Mouse (Mus musculus): ENCODE data around the gene Ticam1. TPM values are rescaled to one million over a fixed set of nuclear protein-coding genes. Genes with fewer than 3 reads are reported as not detected.

Ticam1 gene
- polyA plus RNA-seq, 1 experiment, result 4.5 TPM

DNA sequence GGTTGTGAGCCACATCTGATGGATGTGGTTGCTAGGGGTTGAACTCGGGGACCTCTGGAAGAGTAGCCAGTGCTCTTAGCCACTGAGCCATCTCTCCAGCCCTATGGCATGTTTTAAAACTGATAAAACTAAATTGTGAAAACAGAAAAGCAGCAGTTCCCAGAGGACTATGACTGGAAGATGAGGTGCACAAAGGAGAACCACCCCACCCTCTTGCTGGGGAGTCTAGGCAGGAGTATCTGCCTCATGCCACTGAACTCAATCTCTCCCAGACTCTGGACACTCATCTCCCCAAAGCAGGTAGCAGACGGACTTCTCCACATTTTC lies 944 bp upstream of the Ticam1 start:
- Histone ChIP-seq H3K27me3 (ENCODE audit: control insufficient read depth, insufficient read depth, low read length) (no peaks in the 10 kb centered on the region), H3K27ac (ENCODE audit: insufficient read depth, low read length) (no peak overlapping the region), H3K4me3 (replicated peaks; ENCODE audit: insufficient read depth, low read depth, low read length) (no peak overlapping the region), H3K4me1 (ENCODE audit: control insufficient read depth, insufficient read depth, low read length) (no peaks in the 10 kb centered on the region)
- TF ChIP-seq CTCF (IDR thresholded peaks at IDR 0.05; ENCODE audit: borderline replicate concordance, insufficient read depth, low read depth, low read length), result no peak
- TF ChIP-seq POLR2A (IDR thresholded peaks at IDR 0.05; ENCODE audit: borderline replicate concordance, insufficient read depth, low read length), result no peak
- DNase-seq, result no peak
- WGBS, result 57% methylated on average over 2 of the region's 2 CpGs

DNA sequence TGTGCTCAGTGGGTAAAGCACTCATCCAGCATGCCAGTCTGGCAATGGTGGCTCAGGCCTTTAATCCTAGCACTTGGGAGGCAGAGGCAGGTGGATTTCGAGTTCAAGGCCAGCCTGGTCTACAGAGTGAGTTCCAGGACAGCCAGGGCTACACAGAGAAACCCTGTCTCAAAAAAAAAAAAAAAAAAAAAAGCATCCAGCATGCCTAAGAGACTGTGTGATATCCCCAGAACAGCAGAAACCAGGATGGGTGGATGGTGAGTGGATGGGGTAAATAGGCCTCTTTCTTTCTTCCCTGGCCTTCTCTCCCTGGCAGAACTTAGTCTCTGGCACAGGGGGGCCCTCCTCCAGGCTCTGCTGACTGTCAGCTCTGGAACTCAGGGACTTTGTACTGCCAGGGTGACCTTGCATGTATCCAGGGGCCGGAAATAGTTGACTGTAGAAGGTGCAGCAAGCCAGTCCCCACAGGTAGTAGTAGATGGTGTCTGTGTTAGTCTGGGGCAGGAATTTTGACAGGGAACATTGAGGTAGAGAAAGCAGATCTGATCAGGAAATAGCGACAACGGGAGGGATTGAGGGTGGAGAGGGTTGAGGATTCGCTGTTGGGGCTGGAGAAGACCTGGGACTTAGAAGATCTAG lies 625 bp downstream of the Ticam1 start:
- DNase-seq, result peak in 1 of 2 experiments; percentile 44
- WGBS, result 21% methylated on average over 5 of the region's 5 CpGs
- H3K4me1 ChIP-seq (ENCODE audit: control insufficient read depth, insufficient read depth, low read length), result no peaks in the 10 kb centered on the region
- TF ChIP-seq POLR2A (IDR thresholded peaks at IDR 0.05; ENCODE audit: borderline replicate concordance, insufficient read depth, low read length), result no peak
- TF ChIP-seq CTCF (IDR thresholded peaks at IDR 0.05; ENCODE audit: borderline replicate concordance, insufficient read depth, low read depth, low read length), result no peak
- H3K4me3 ChIP-seq (replicated peaks; ENCODE audit: insufficient read depth, low read depth, low read length), result peak overlapping the region; percentile 75
- no peaks in the 10 kb centered on the region for H3K27me3 ChIP-seq (ENCODE audit: control insufficient read depth, insufficient read depth, low read length)
- peak overlapping the region; percentile 69 for H3K27ac ChIP-seq (ENCODE audit: insufficient read depth, low read length)

DNA sequence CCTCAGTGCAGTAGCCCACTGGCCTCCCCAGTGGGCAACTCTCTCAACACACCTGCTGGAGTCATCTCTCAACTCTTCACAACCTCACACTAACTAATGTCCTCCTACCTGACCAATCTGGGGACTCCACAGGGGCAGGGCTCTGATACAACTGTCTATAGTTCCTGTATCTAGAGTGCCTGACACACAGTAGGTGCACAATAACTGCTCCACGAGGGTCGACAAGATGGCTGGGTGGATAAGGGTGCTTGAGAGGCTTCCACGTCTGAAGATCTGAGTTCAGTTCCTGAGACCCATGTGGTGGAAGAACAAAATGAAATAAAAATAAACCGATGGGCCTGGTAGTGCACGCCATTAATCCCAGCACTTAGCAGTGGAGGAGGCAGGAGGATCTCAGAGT lies 2.6 kb downstream of the Ticam1 start:
- Histone ChIP-seq H3K27me3 (ENCODE audit: control insufficient read depth, insufficient read depth, low read length) (no peaks in the 10 kb centered on the region), H3K4me3 (replicated peaks; ENCODE audit: insufficient read depth, low read depth, low read length) (no peak overlapping the region), H3K4me1 (ENCODE audit: control insufficient read depth, insufficient read depth, low read length) (peaks cover 5% of the 10 kb centered on the region; the same call in 1 of the 2 replicates), H3K27ac (ENCODE audit: insufficient read depth, low read length) (no peak overlapping the region)
- 89% methylated on average over 5 of the region's 5 CpGs for WGBS
- TF ChIP-seq POLR2A (IDR thresholded peaks at IDR 0.05; ENCODE audit: borderline replicate concordance, insufficient read depth, low read length) (no peak), CTCF (IDR thresholded peaks at IDR 0.05; ENCODE audit: borderline replicate concordance, insufficient read depth, low read depth, low read length) (no peak)
- no peak for DNase-seq

DNA sequence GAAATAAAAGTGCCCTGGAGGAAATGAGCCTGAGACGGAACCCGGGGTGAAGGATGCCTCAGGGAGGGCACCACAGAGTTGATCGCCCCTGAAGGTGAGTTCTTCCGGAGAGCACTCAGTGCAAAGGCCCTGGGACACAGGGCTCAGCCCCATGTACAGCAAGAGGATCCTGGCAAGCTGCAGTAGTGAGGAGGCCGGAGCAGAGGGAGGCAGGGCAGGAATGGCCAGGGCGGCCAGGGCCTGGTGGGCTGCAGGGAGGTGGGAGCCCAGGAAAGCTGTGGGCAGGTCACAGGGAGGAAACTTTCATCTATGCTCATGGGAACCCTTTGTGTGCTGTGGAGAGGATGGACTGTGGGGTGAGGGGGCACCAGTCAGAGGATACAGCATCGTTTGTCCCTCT lies 3.1 kb downstream of the Ticam1 start:
- DNase-seq, result no peak
- Histone ChIP-seq H3K27me3 (ENCODE audit: control insufficient read depth, insufficient read depth, low read length) (no peaks in the 10 kb centered on the region), H3K4me1 (ENCODE audit: control insufficient read depth, insufficient read depth, low read length) (peaks cover 5% of the 10 kb centered on the region; the same call in 1 of the 2 replicates), H3K4me3 (replicated peaks; ENCODE audit: insufficient read depth, low read depth, low read length) (no peak overlapping the region), H3K27ac (ENCODE audit: insufficient read depth, low read length) (no peak overlapping the region)
- TF ChIP-seq CTCF (IDR thresholded peaks at IDR 0.05; ENCODE audit: borderline replicate concordance, insufficient read depth, low read depth, low read length) (no peak), POLR2A (IDR thresholded peaks at IDR 0.05; ENCODE audit: borderline replicate concordance, insufficient read depth, low read length) (no peak)
- 82% methylated on average over 7 of the region's 7 CpGs for WGBS

DNA sequence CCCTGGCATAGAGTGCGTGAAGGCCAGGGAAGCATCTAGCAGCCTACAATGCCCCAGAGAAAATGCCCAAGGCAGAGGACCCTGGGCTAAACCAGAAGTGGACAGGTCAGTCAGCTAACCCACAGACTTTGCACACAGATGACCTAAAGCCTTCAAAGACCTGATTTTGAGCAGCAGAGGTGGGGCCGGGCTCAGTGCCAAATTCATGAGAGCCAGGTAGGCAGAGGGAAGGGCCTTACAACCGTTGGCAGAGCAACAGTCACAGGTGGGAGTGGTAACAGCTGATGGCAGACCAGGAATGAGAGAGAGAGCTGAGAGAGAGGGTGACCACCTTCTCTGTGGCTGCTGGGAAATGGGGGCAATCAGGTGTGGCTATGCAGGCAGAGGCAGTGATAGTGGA lies 3.9 kb downstream of the Ticam1 start:
- no peak for DNase-seq
- no peak for TF ChIP-seq POLR2A (IDR thresholded peaks at IDR 0.05; ENCODE audit: borderline replicate concordance, insufficient read depth, low read length)
- no peak for TF ChIP-seq CTCF (IDR thresholded peaks at IDR 0.05; ENCODE audit: borderline replicate concordance, insufficient read depth, low read depth, low read length)

DNA sequence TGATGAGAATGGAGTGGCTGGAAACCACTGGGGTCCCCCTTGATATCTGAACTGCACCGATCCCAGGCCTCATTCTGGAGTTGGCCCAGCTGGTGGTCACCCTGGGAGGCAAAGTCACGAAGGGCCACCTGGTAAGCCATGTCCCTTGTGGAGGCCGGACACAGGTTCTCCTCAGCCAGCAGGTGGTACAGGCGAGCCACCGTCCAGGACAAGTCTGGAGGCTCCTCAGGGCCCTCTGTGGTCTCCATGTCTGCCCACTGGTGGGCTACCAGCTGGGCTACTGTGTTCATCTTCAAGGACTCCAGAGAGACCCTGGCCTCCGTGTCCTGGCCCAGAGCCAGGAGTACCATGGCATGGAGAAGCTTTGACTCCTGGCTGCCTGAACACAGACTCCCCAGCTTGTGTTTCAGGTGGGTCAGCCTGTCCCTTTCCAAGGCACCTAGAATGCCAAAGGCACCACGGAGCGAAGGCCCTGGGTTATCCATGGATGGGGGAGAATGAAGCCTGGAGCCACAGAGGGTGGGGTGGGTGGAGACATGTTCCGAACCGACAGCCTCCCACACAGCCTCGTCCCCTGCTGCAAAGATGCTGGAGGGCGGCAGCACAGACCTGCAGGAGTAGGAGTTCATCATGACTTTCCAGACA lies 4.9 kb downstream of the Ticam1 start:
- TF ChIP-seq POLR2A (IDR thresholded peaks at IDR 0.05; ENCODE audit: borderline replicate concordance, insufficient read depth, low read length), result no peak
- no peak for TF ChIP-seq CTCF (IDR thresholded peaks at IDR 0.05; ENCODE audit: borderline replicate concordance, insufficient read depth, low read depth, low read length)
- no peaks in the 10 kb centered on the region for H3K27me3 ChIP-seq (ENCODE audit: control insufficient read depth, insufficient read depth, low read length)
- H3K4me1 ChIP-seq (ENCODE audit: control insufficient read depth, insufficient read depth, low read length), result peaks cover 5% of the 10 kb centered on the region; the same call in 1 of the 2 replicates
- DNase-seq, result no peak
- no peak overlapping the region for H3K27ac ChIP-seq (ENCODE audit: insufficient read depth, low read length)
- 75% methylated on average over 12 of the region's 12 CpGs for WGBS
- H3K4me3 ChIP-seq (replicated peaks; ENCODE audit: insufficient read depth, low read depth, low read length), result no peak overlapping the region

More for the DNA sequence above, 3.9 kb downstream of the Ticam1 start:
- 64% methylated on average over 3 of the region's 3 CpGs for WGBS
- peaks cover 5% of the 10 kb centered on the region; the same call in 1 of the 2 replicates for H3K4me1 ChIP-seq (ENCODE audit: control insufficient read depth, insufficient read depth, low read length)
- no peak overlapping the region for H3K27ac ChIP-seq (ENCODE audit: insufficient read depth, low read length)
- H3K4me3 ChIP-seq (replicated peaks; ENCODE audit: insufficient read depth, low read depth, low read length), result no peak overlapping the region
- no peaks in the 10 kb centered on the region for H3K27me3 ChIP-seq (ENCODE audit: control insufficient read depth, insufficient read depth, low read length)

DNA sequence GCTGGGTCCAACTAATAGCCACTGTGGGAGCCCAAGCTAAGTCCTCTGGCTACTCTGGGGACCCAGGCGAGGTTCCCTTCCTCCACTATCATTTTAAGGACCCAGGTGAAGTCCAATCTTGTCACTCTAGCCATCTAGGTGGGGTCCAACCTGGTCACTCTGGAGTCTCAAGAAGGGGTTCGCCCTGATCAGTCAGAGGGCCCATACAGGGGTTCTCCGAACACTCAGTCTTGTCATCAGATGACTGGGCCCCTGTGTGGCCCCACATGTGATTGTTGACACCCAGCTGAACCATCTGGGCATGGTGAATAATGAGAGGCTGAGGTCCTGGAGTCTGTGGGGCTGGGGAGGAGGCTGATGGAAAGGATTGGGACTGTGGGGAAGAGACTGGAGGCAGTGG lies 6.8 kb downstream of the Ticam1 start:
- Histone ChIP-seq H3K27me3 (ENCODE audit: control insufficient read depth, insufficient read depth, low read length) (no peaks in the 10 kb centered on the region), H3K4me3 (replicated peaks; ENCODE audit: insufficient read depth, low read depth, low read length) (peak overlapping the region; percentile 79), H3K27ac (ENCODE audit: insufficient read depth, low read length) (peak overlapping the region; percentile 88), H3K4me1 (ENCODE audit: control insufficient read depth, insufficient read depth, low read length) (peaks cover 5% of the 10 kb centered on the region; the same call in 1 of the 2 replicates)
- DNase-seq, result no peak
- 67% methylated on average over 3 of the region's 3 CpGs for WGBS
- TF ChIP-seq POLR2A (IDR thresholded peaks at IDR 0.05; ENCODE audit: borderline replicate concordance, insufficient read depth, low read length) (no peak), CTCF (IDR thresholded peaks at IDR 0.05; ENCODE audit: borderline replicate concordance, insufficient read depth, low read depth, low read length) (no peak)

DNA sequence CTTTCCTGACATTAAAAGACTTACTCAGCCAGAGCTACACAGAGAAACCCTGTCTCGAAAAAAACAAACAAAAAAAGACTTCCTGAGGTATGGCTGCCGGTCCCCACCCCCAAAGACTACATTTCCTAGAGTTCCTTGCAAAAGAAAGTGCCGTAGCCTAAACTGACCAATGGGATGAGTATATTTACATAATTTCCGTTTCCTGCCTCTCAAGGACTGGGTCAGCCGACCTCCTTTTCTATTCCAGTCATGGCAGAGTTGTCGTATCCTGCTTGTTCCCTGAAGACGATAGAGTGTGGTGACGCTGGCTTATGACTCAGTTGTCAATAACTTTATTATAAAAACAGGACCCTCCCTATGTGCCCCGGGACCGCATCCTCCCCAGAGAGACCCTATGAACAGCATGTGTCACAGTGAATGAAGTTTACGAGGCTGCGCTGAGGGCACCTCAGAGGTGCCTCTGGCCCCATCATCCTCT lies 7.4 kb downstream of the Ticam1 start:
- Histone ChIP-seq H3K4me3 (replicated peaks; ENCODE audit: insufficient read depth, low read depth, low read length) (peak overlapping the region; percentile 79), H3K27me3 (ENCODE audit: control insufficient read depth, insufficient read depth, low read length) (no peaks in the 10 kb centered on the region), H3K4me1 (ENCODE audit: control insufficient read depth, insufficient read depth, low read length) (peaks cover 5% of the 10 kb centered on the region; the same call in 1 of the 2 replicates), H3K27ac (ENCODE audit: insufficient read depth, low read length) (peak overlapping the region; percentile 88)
- peak; percentile 70 to 86 for DNase-seq
- TF ChIP-seq CTCF (IDR thresholded peaks at IDR 0.05; ENCODE audit: borderline replicate concordance, insufficient read depth, low read depth, low read length), result no peak
- peak; percentile 97; the same call in 1 of the 2 replicates for TF ChIP-seq POLR2A (IDR thresholded peaks at IDR 0.05; ENCODE audit: borderline replicate concordance, insufficient read depth, low read length)
- WGBS, result 13% methylated on average over 12 of the region's 12 CpGs

All from cerebellum, adult 2 months (tissue).